Mouse (Mus musculus): ENCODE results near the gene Tbca. TPM values are rescaled to one million over a fixed set of nuclear protein-coding genes. Genes with fewer than 3 reads are reported as not detected.
A peak's percentile ranks its signal among the peaks of the same experiment; 100 is the strongest.

The Tbca gene
- polyA plus RNA-seq, 1 experiment from 2014 or later: 210 TPM

DNA sequence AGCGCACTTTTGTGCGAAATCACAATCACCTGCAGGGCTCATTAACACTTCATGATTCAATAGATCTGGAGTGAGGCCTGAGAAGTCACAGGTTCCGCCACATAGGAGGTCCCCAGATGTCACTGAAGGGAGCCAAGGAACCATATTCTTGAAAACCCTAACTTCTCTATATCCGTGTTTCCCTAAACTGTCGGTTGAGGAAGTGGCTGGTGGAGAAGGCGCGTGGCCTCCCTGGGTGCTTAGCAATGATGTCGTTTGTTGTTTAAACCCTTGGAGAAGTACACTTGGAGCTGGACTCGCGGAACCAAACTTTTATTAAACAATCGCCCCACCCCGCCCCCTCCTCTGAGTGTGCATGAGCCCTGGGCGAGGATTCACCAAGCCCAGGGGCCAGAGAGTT, 60.6 kb downstream of the Tbca start:
- Histone ChIP-seq H3K27ac (replicated peaks) (no peak overlapping the region), H3K36me3 (no peaks in the 10 kb centered on the region), H3K9ac (no peak overlapping the region), H3K27me3 (no peaks in the 10 kb centered on the region), H3K4me1 (no peaks in the 10 kb centered on the region), H3K4me3 (replicated peaks) (no peak overlapping the region), H3K9me3 (replicated peaks) (no peaks in the 10 kb centered on the region), H3K4me2 (replicated peaks) (no peak overlapping the region)
- 80% methylated on average over 13 of the region's 13 CpGs for WGBS
- ATAC-seq (ENCODE audit: insufficient number of reproducible peaks, low FRiP score, low TSS enrichment, low read depth): no peak

DNA sequence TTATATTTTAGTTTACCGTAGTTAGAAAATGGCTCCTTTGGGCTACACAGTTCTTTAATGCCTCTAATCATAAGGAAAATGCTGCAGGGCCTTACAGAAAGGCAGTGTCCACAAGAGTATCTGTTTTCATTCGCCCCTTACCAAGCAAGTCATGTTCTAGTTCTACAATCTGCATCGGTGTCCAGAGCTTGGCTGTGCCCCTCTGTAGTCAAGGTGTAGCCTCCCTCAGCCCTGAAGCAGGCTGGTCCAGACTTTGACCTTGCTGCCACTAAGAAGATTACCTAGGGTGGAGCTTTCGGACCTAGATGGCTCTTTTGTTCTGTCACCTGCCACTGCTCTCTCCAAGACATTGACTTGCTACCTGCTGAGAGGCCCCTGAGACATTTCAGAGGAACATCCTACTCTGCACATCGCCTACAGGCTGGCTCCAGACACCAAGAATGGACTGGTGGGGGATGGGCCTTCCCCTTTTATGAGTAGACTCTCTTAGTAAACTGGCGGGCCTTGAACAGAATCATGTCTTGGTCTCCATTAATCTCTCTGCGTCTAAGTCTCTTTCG, 69.4 kb downstream of the Tbca start:
- H3K9ac ChIP-seq: no peak overlapping the region
- 70% methylated on average over 8 of the region's 8 CpGs for WGBS
- H3K36me3 ChIP-seq: no peaks in the 10 kb centered on the region
- H3K27me3 ChIP-seq: peaks cover 13% of the 10 kb centered on the region
- no peak for ATAC-seq (ENCODE audit: insufficient number of reproducible peaks, low FRiP score, low TSS enrichment, low read depth)
- H3K4me3 ChIP-seq (replicated peaks): no peak overlapping the region
- H3K27ac ChIP-seq (replicated peaks): no peak overlapping the region
- no peak overlapping the region for H3K4me2 ChIP-seq (replicated peaks)
- no peaks in the 10 kb centered on the region for H3K4me1 ChIP-seq
- no peaks in the 10 kb centered on the region for H3K9me3 ChIP-seq (replicated peaks)

DNA sequence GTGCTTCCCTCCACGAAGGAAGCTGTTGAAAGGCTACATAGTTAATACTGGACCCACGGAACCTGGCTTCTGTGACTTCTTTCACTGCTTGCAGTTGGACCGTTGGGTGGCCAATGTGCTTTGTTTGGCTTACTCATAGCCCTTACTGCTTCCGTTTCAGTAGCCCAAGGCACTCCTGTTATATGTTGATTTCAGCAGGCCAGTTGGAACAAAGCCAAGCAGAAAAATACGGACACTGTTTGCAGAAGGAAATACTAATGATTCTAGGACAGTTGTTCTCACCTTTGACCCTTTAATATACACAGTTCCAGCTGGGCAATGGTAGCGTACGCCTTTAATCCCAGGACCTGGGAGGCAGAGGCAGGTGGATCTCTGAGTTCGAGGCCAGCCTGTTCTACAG, 70.5 kb downstream of the Tbca start:
- H3K4me2 ChIP-seq (replicated peaks): no peak overlapping the region
- H3K27me3 ChIP-seq: peaks cover 25% of the 10 kb centered on the region
- no peak for ATAC-seq (ENCODE audit: insufficient number of reproducible peaks, low FRiP score, low TSS enrichment, low read depth)
- no peaks in the 10 kb centered on the region for H3K4me1 ChIP-seq
- no peak overlapping the region for H3K27ac ChIP-seq (replicated peaks)
- 72% methylated on average over 8 of the region's 8 CpGs for WGBS
- no peak overlapping the region for H3K4me3 ChIP-seq (replicated peaks)
- H3K9ac ChIP-seq: no peak overlapping the region
- H3K36me3 ChIP-seq: no peaks in the 10 kb centered on the region
- H3K9me3 ChIP-seq (replicated peaks): no peaks in the 10 kb centered on the region

DNA sequence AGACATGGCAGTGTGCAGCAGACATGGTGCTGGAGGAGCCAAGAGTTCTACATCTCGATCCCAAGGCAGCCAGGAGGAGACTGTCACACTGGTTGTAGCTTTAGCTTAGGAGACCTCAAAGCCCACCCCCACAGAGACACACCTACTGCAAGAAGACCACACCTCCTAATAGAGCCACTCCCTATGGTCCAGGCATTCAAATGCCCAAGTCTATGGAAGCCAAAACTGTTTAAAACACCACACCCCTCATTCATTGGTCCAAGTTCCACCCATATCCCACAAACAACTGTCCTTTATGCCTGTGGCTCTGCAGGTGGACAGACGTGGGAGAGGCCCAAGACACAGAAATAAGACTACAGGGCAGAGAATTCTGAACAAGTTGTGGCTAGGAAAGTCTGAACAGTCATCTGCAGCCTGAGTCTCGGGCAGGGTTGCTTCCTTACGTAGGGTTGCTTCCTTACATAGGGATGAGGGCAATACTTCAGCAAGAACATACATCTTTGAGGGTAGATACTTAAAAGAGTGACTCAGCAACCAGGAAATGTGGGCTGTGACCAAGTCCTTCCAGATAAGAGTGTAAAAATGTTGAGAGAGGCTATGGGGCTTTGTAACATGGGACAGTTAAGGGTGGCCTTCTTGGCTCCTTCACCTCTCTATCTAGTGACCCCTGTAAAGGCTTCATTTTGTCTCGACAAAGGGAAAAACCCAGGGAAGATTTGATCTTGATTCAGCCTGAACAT, 74.0 kb downstream of the Tbca start:
- Histone ChIP-seq H3K27me3 (peaks cover 49% of the 10 kb centered on the region), H3K9me3 (replicated peaks) (no peaks in the 10 kb centered on the region), H3K4me1 (no peaks in the 10 kb centered on the region), H3K9ac (no peak overlapping the region), H3K36me3 (no peaks in the 10 kb centered on the region), H3K4me3 (replicated peaks) (no peak overlapping the region), H3K27ac (replicated peaks) (no peak overlapping the region), H3K4me2 (replicated peaks) (no peak overlapping the region)
- ATAC-seq (ENCODE audit: insufficient number of reproducible peaks, low FRiP score, low TSS enrichment, low read depth): no peak
- 68% methylated on average over 5 of the region's 5 CpGs for WGBS

DNA sequence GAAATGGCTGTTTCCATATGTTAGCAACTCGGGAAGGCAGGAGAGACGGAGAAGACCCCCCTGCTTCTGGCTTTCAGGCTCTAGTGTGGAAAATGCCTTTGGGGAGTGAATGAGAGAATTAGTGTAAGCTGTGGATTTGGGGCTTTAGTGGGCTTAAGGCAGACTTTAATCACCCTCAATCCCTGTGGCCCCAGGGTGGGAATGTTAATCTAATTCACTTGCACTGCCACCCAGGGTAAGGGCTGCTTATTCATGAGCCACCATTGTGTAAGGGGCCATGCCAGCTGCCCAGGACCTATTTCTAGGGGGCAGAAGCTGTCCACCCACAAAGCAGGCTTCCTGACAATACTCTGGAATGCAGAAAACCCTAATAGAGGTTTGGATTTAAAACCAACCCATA, 78.2 kb downstream of the Tbca start:
- no peak overlapping the region for H3K4me3 ChIP-seq (replicated peaks)
- no peak overlapping the region for H3K27ac ChIP-seq (replicated peaks)
- H3K36me3 ChIP-seq: no peaks in the 10 kb centered on the region
- H3K9me3 ChIP-seq (replicated peaks): no peaks in the 10 kb centered on the region
- no peak overlapping the region for H3K9ac ChIP-seq
- peaks cover 11% of the 10 kb centered on the region for H3K4me1 ChIP-seq
- ATAC-seq (ENCODE audit: insufficient number of reproducible peaks, low FRiP score, low TSS enrichment, low read depth): no peak
- no peak overlapping the region for H3K4me2 ChIP-seq (replicated peaks)
- WGBS: 7% methylated on average over 2 of the region's 2 CpGs
- peaks cover 85% of the 10 kb centered on the region for H3K27me3 ChIP-seq

DNA sequence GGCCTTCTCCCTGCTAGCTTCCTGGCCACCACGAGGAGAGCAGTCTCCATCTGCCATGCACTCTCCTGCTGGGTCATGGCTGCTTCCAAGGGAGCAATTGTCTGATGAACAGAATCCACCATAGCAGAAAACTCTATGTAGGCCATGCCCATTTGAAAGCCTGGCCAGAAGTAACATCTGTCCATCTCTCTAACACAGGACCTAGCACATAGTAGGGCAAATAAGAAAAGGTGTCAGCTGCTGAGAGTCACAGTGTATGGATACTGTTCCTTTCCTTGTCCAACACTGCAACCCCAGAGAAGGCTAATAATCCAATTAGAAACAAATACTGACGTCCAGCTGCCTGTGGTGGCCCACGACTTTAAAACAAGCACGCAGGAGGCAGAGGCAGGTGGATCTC, 79.1 kb downstream of the Tbca start:
- Histone ChIP-seq H3K4me2 (replicated peaks) (no peak overlapping the region), H3K36me3 (no peaks in the 10 kb centered on the region), H3K27me3 (peaks cover 86% of the 10 kb centered on the region), H3K9ac (no peak overlapping the region), H3K4me3 (replicated peaks) (no peak overlapping the region), H3K27ac (replicated peaks) (no peak overlapping the region), H3K9me3 (replicated peaks) (no peaks in the 10 kb centered on the region), H3K4me1 (peaks cover 11% of the 10 kb centered on the region)
- no peak for ATAC-seq (ENCODE audit: insufficient number of reproducible peaks, low FRiP score, low TSS enrichment, low read depth)
- 53% methylated on average over 4 of the region's 4 CpGs for WGBS

DNA sequence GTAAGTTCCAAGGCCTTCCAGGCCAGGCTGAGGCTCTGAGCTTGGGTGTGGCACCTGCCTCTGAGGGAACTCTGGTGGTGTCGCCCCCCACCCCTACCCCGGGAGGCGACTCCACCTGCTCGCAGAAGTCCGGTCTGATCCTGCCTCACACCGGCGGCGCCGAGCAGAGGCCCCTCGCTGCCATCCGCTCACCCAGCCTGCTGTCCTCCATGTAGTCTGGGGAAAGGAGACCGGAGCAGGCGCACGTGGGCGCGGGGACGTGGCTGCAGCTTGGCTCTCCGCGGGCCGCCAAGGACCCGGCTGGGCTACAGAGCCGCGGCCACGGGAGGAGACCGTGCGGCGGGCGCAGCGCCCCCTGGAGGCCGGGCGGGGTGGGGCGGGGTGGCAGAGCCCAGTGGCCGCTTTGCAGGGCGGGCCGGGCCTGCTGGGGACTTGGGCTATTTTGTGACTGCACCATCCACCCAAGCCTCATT, 79.8 kb downstream of the Tbca start:
- no peak overlapping the region for H3K9ac ChIP-seq
- H3K4me3 ChIP-seq (replicated peaks): peak overlapping the region; percentile 35
- no peak overlapping the region for H3K27ac ChIP-seq (replicated peaks)
- peaks cover 88% of the 10 kb centered on the region for H3K27me3 ChIP-seq
- 2% methylated on average over 34 of the region's 35 CpGs for WGBS
- H3K36me3 ChIP-seq: no peaks in the 10 kb centered on the region
- peak overlapping the region; percentile 59 for H3K4me2 ChIP-seq (replicated peaks)
- ATAC-seq (ENCODE audit: insufficient number of reproducible peaks, low FRiP score, low TSS enrichment, low read depth): peak; percentile 43; the same call in 1 of the 2 replicates
- peaks cover 16% of the 10 kb centered on the region for H3K4me1 ChIP-seq
- H3K9me3 ChIP-seq (replicated peaks): no peaks in the 10 kb centered on the region

DNA sequence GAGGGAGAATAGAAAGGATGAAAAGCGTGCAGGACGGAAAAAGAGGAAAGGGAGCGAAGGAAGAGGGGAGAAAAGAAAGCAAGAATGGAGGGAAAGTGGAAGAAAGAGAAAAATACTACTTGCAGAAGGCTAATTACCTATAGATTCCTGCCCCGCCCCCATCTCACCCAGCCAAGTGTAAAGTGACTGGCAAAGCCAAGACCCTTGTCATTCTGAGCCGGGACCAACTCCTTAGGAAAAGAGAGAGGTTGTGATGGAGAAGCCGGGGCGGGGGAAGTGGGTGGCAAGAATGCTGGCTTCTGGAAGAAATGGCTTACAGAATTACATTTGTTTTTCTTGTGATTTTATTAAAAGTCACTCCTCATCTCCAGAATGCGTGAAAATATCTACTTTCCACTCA, 80.8 kb downstream of the Tbca start:
- 1% methylated on average over 8 of the region's 8 CpGs for WGBS

DNA sequence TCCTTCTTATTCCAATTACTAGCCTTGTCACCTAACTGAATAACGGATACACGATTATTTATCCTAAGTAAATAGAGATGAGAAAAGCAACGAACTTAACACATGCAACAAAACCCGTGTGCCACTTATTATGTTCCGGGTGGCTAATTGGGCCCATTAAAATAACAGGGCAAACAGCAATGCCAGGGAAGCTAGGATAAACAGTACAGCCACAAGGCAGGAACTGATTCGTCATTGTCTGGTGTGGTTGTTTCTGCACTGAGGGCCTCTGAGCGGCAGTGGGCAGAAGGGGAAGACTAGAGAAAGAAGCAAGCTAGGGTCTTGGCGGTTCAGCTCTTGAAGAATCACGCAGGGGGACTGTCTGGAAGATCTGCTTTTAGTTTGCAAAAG, 81.4 kb downstream of the Tbca start:
- no peaks in the 10 kb centered on the region for H3K9me3 ChIP-seq (replicated peaks)
- H3K36me3 ChIP-seq: no peaks in the 10 kb centered on the region
- no peak overlapping the region for H3K27ac ChIP-seq (replicated peaks)
- H3K27me3 ChIP-seq: peaks cover 88% of the 10 kb centered on the region
- ATAC-seq (ENCODE audit: insufficient number of reproducible peaks, low FRiP score, low TSS enrichment, low read depth): no peak
- peaks cover 22% of the 10 kb centered on the region for H3K4me1 ChIP-seq
- no peak overlapping the region for H3K9ac ChIP-seq
- WGBS: 5% methylated on average over 9 of the region's 9 CpGs
- no peak overlapping the region for H3K4me2 ChIP-seq (replicated peaks)
- no peak overlapping the region for H3K4me3 ChIP-seq (replicated peaks)

More for the DNA sequence above, 80.8 kb downstream of the Tbca start:
- H3K36me3 ChIP-seq: no peaks in the 10 kb centered on the region
- peak overlapping the region; percentile 35; the same call in 1 of the 2 replicates for H3K4me3 ChIP-seq (replicated peaks)
- no peaks in the 10 kb centered on the region for H3K9me3 ChIP-seq (replicated peaks)
- peaks cover 87% of the 10 kb centered on the region for H3K27me3 ChIP-seq
- no peak overlapping the region for H3K9ac ChIP-seq
- H3K4me2 ChIP-seq (replicated peaks): peak overlapping the region; percentile 59
- H3K4me1 ChIP-seq: peaks cover 20% of the 10 kb centered on the region
- no peak for ATAC-seq (ENCODE audit: insufficient number of reproducible peaks, low FRiP score, low TSS enrichment, low read depth)
- H3K27ac ChIP-seq (replicated peaks): no peak overlapping the region

DNA sequence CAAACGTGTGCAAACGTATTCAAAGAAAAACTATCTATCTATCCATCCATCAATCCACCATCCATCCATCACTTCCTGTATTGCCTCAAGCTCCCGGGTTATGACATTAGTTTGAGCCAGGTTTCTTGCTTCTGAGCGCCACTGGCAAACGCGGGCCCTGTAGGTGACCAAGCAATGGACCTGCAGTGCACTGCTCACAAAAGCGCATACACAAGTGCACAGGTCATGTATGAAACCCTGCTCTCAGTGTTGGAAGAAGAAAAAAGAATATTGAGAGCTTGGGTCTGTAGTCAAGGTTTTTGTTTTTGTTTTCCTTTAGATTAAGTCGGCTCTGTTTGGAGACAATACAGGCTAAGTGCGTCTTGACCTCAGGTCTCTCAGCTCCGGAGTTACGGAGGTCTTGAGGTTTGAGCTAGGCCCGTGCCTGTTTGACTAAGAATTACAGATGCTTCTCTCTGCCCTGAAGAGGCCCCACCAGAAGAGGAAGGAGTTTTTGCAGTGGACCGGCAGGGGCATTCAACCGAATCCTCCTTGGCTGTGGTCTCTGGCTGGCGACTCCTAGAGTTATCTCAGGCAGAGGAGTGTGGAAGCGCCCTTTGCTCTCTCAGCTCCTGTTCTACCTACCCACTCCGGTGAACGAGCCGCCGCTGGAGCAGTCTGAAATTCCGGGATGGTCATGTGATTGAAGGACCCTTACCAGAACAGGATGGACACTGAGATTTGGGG, 81.9 kb downstream of the Tbca start:
- WGBS: 3% methylated on average over 21 of the region's 21 CpGs

DNA sequence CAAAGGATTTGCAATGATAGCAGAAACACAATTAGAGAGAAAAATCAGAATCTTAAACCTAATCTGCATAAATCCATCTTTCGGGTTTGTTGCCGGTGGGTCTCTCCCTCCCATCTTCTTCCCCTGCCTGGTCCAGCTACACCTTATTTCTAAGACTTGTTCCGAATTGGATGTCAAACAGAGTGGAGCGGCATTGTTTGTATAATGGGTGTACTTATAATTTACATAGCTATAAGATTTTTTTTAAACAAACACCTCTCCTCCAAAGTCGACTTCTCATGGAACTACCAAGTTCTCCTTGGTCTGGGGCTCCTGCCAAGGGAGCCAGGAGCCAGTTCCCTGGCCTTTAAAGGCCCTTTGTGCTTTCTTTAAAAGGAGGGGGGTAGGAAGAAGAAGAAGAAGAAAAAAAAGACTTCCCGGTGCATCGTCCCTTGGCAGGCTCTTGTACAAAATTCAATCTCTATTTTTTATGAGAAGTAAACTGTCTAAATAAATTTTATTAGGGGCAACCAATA, 83.2 kb downstream of the Tbca start:
- H3K9ac ChIP-seq: no peak overlapping the region
- H3K4me2 ChIP-seq (replicated peaks): no peak overlapping the region
- no peaks in the 10 kb centered on the region for H3K36me3 ChIP-seq
- H3K27ac ChIP-seq (replicated peaks): no peak overlapping the region
- H3K4me1 ChIP-seq: peaks cover 25% of the 10 kb centered on the region
- H3K9me3 ChIP-seq (replicated peaks): no peaks in the 10 kb centered on the region
- WGBS: 1% methylated on average over 7 of the region's 7 CpGs
- no peak overlapping the region for H3K4me3 ChIP-seq (replicated peaks)
- H3K27me3 ChIP-seq: peaks cover 95% of the 10 kb centered on the region
- ATAC-seq (ENCODE audit: insufficient number of reproducible peaks, low FRiP score, low TSS enrichment, low read depth): no peak

More for the DNA sequence above, 81.9 kb downstream of the Tbca start:
- H3K4me3 ChIP-seq (replicated peaks): no peak overlapping the region
- H3K4me1 ChIP-seq: peaks cover 25% of the 10 kb centered on the region
- H3K36me3 ChIP-seq: no peaks in the 10 kb centered on the region
- peaks cover 93% of the 10 kb centered on the region for H3K27me3 ChIP-seq
- H3K4me2 ChIP-seq (replicated peaks): no peak overlapping the region
- no peak for ATAC-seq (ENCODE audit: insufficient number of reproducible peaks, low FRiP score, low TSS enrichment, low read depth)
- H3K27ac ChIP-seq (replicated peaks): no peak overlapping the region
- no peak overlapping the region for H3K9ac ChIP-seq
- H3K9me3 ChIP-seq (replicated peaks): no peaks in the 10 kb centered on the region
